Mouse (Mus musculus): ENCODE measurements at regions not wholly inside any gene's neighbourhood (a gene's known extent, or its start where the extent isn't known, plus 50 kb on each side); places are given as distances from the start of the nearest gene placed in this dataset.

GRCm38 (mm10) chr15:86587209-86587608 lies 372.9 kb downstream of the Tbc1d22a start:
- DNase-seq (ENCODE audit: low spot score), result no peak
- ATAC-seq (ENCODE audit: extremely low read depth, insufficient number of reproducible peaks, low FRiP score, poor library complexity, severe bottlenecking), result no peak

GRCm38 (mm10) chr15:86590033-86590432 lies 375.8 kb downstream of the Tbc1d22a start:
- H3K36me3 ChIP-seq (replicated peaks), result no peaks in the 10 kb centered on the region
- DNase-seq (ENCODE audit: low spot score) (no peak), ATAC-seq (ENCODE audit: extremely low read depth, insufficient number of reproducible peaks, low FRiP score, poor library complexity, severe bottlenecking) (no peak)
- H3K4me1 ChIP-seq (ENCODE audit: insufficient read depth, low read depth, low read length), result no peaks in the 10 kb centered on the region
- TF ChIP-seq CTCF (IDR thresholded peaks at IDR 0.05; ENCODE audit: low read depth, low read length) (no peak), GATA2 (IDR thresholded peaks at IDR 0.05; ENCODE audit: borderline replicate concordance, low read depth, low read length) (no peak), GATA1 (IDR thresholded peaks at IDR 0.05; ENCODE audit: borderline replicate concordance, low read length) (no peak), POLR2AphosphoS5 (IDR thresholded peaks at IDR 0.05; ENCODE audit: insufficient replicate concordance, low read depth, low read length) (no peak), TAL1 (conservative IDR thresholded peaks at IDR 0.05; ENCODE audit: low read depth, low read length) (no peak)
- H3K4me3 ChIP-seq (ENCODE audit: low read depth, low read length), result no peak overlapping the region
- H3K27me3 ChIP-seq (ENCODE audit: insufficient read depth, low read length), result no peaks in the 10 kb centered on the region
- H3K9me3 ChIP-seq (replicated peaks), result peaks cover 68% of the 10 kb centered on the region

More at GRCm38 (mm10) chr15:86587209-86587608, 372.9 kb downstream of the Tbc1d22a start:
- Histone ChIP-seq H3K4me1 (ENCODE audit: insufficient read depth, low read depth, low read length) (no peaks in the 10 kb centered on the region), H3K4me3 (ENCODE audit: low read depth, low read length) (no peak overlapping the region), H3K36me3 (replicated peaks) (no peaks in the 10 kb centered on the region), H3K9me3 (replicated peaks) (peaks cover 66% of the 10 kb centered on the region), H3K27me3 (ENCODE audit: insufficient read depth, low read length) (no peaks in the 10 kb centered on the region)
- TF ChIP-seq GATA1 (IDR thresholded peaks at IDR 0.05; ENCODE audit: borderline replicate concordance, low read length) (no peak), CTCF (IDR thresholded peaks at IDR 0.05; ENCODE audit: low read depth, low read length) (no peak), GATA2 (IDR thresholded peaks at IDR 0.05; ENCODE audit: borderline replicate concordance, low read depth, low read length) (no peak), POLR2AphosphoS5 (IDR thresholded peaks at IDR 0.05; ENCODE audit: insufficient replicate concordance, low read depth, low read length) (no peak), TAL1 (conservative IDR thresholded peaks at IDR 0.05; ENCODE audit: low read depth, low read length) (no peak)

GRCm38 (mm10) chr15:86590896-86591295 lies 376.6 kb downstream of the Tbc1d22a start:
- DNase-seq (ENCODE audit: low spot score), result no peak
- TF ChIP-seq TAL1 (conservative IDR thresholded peaks at IDR 0.05; ENCODE audit: low read depth, low read length) (no peak), GATA2 (IDR thresholded peaks at IDR 0.05; ENCODE audit: borderline replicate concordance, low read depth, low read length) (no peak), CTCF (IDR thresholded peaks at IDR 0.05; ENCODE audit: low read depth, low read length) (no peak), POLR2AphosphoS5 (IDR thresholded peaks at IDR 0.05; ENCODE audit: insufficient replicate concordance, low read depth, low read length) (no peak), GATA1 (IDR thresholded peaks at IDR 0.05; ENCODE audit: borderline replicate concordance, low read length) (no peak)
- Histone ChIP-seq H3K27me3 (ENCODE audit: insufficient read depth, low read length) (no peaks in the 10 kb centered on the region), H3K4me1 (ENCODE audit: insufficient read depth, low read depth, low read length) (no peaks in the 10 kb centered on the region), H3K4me3 (ENCODE audit: low read depth, low read length) (no peak overlapping the region), H3K9me3 (replicated peaks) (peaks cover 71% of the 10 kb centered on the region), H3K36me3 (replicated peaks) (no peaks in the 10 kb centered on the region)
- no peak for ATAC-seq (ENCODE audit: extremely low read depth, insufficient number of reproducible peaks, low FRiP score, poor library complexity, severe bottlenecking)

GRCm38 (mm10) chr15:86593404-86593803 lies 379.1 kb downstream of the Tbc1d22a start:
- Histone ChIP-seq H3K4me3 (ENCODE audit: low read depth, low read length) (no peak overlapping the region), H3K4me1 (ENCODE audit: insufficient read depth, low read depth, low read length) (no peaks in the 10 kb centered on the region)
- DNase-seq (ENCODE audit: low spot score), result no peak

GRCm38 (mm10) chr15:86606411-86606810 lies 392.2 kb downstream of the Tbc1d22a start:
- Histone ChIP-seq H3K36me3 (replicated peaks) (no peaks in the 10 kb centered on the region), H3K4me3 (ENCODE audit: low read depth, low read length) (no peak overlapping the region), H3K9me3 (replicated peaks) (peaks cover 63% of the 10 kb centered on the region), H3K27me3 (ENCODE audit: insufficient read depth, low read length) (no peaks in the 10 kb centered on the region), H3K4me1 (ENCODE audit: insufficient read depth, low read depth, low read length) (no peaks in the 10 kb centered on the region)
- ATAC-seq (ENCODE audit: extremely low read depth, insufficient number of reproducible peaks, low FRiP score, poor library complexity, severe bottlenecking) (no peak), DNase-seq (ENCODE audit: low spot score) (no peak)
- TF ChIP-seq CTCF (IDR thresholded peaks at IDR 0.05; ENCODE audit: low read depth, low read length) (no peak), POLR2AphosphoS5 (IDR thresholded peaks at IDR 0.05; ENCODE audit: insufficient replicate concordance, low read depth, low read length) (no peak), TAL1 (conservative IDR thresholded peaks at IDR 0.05; ENCODE audit: low read depth, low read length) (no peak), GATA1 (IDR thresholded peaks at IDR 0.05; ENCODE audit: borderline replicate concordance, low read length) (no peak), GATA2 (IDR thresholded peaks at IDR 0.05; ENCODE audit: borderline replicate concordance, low read depth, low read length) (no peak)

More at GRCm38 (mm10) chr15:86593404-86593803, 379.1 kb downstream of the Tbc1d22a start:
- Histone ChIP-seq H3K9me3 (replicated peaks) (peaks cover 68% of the 10 kb centered on the region), H3K36me3 (replicated peaks) (no peaks in the 10 kb centered on the region), H3K27me3 (ENCODE audit: insufficient read depth, low read length) (no peaks in the 10 kb centered on the region)
- TF ChIP-seq TAL1 (conservative IDR thresholded peaks at IDR 0.05; ENCODE audit: low read depth, low read length) (no peak), CTCF (IDR thresholded peaks at IDR 0.05; ENCODE audit: low read depth, low read length) (no peak), GATA2 (IDR thresholded peaks at IDR 0.05; ENCODE audit: borderline replicate concordance, low read depth, low read length) (no peak), GATA1 (IDR thresholded peaks at IDR 0.05; ENCODE audit: borderline replicate concordance, low read length) (no peak), POLR2AphosphoS5 (IDR thresholded peaks at IDR 0.05; ENCODE audit: insufficient replicate concordance, low read depth, low read length) (no peak)
- ATAC-seq (ENCODE audit: extremely low read depth, insufficient number of reproducible peaks, low FRiP score, poor library complexity, severe bottlenecking), result no peak

- ATAC-seq (ENCODE audit: extremely low read depth, insufficient number of reproducible peaks, low FRiP score, poor library complexity, severe bottlenecking), result no peak
- no peaks in the 10 kb centered on the region for H3K4me1 ChIP-seq (ENCODE audit: insufficient read depth, low read depth, low read length)
- H3K27me3 ChIP-seq (ENCODE audit: insufficient read depth, low read length), result no peaks in the 10 kb centered on the region
- no peak for DNase-seq (ENCODE audit: low spot score)
- H3K4me3 ChIP-seq (ENCODE audit: low read depth, low read length), result no peak overlapping the region
- no peaks in the 10 kb centered on the region for H3K36me3 ChIP-seq (replicated peaks)
- TF ChIP-seq TAL1 (conservative IDR thresholded peaks at IDR 0.05; ENCODE audit: low read depth, low read length), result no peak
- TF ChIP-seq GATA1 (IDR thresholded peaks at IDR 0.05; ENCODE audit: borderline replicate concordance, low read length), result no peak
- TF ChIP-seq GATA2 (IDR thresholded peaks at IDR 0.05; ENCODE audit: borderline replicate concordance, low read depth, low read length), result no peak
- no peak for TF ChIP-seq CTCF (IDR thresholded peaks at IDR 0.05; ENCODE audit: low read depth, low read length)
- peaks cover 60% of the 10 kb centered on the region for H3K9me3 ChIP-seq (replicated peaks)
Observed at GRCm38 (mm10) chr15:86609692-86610091, 395.4 kb downstream of the Tbc1d22a start.
